Mouse (Mus musculus) hindbrain, embryonic 11.5 days (tissue): ENCODE results near the gene Fto. TPM values are rescaled to one million over a fixed set of nuclear protein-coding genes. Genes with fewer than 3 reads are reported as not detected.

ENCODE experiments used
- ATAC-seq: fragments of 200-750 bp; cut with Nextera tagmentation; 2 replicates; pipeline ENCODE4 v1.8.0; 2017; ENCODE audit warnings: mild to moderate bottlenecking, moderate TSS enrichment, moderate library complexity; ENCODE audit not compliant: low FRiP score
- DNase-seq: peaks from one replicate; pipeline ENCODE4 v3.0.0-alpha.2; 2015; ENCODE audit warnings: low spot score
- H3K27ac ChIP-seq: fragments of 300-500 bp; sonication (generic); 2 replicates; pipeline ENCODE4 v1.5.1; 2014; ENCODE audit warnings: mild to moderate bottlenecking, low read depth, low read length
- H3K27me3 ChIP-seq: fragments of 300-500 bp; sonication (generic); 2 replicates; pipeline ENCODE4 v1.6.1; 2014; ENCODE audit warnings: mild to moderate bottlenecking, low read length, moderate library complexity, mixed read lengths; ENCODE audit not compliant: control insufficient read depth, insufficient read depth
- H3K36me3 ChIP-seq: fragments of 300-500 bp; sonication (generic); 2 replicates; pipeline ENCODE4 v1.6.1; 2014; ENCODE audit warnings: mild to moderate bottlenecking, low read length, moderate library complexity, mixed read lengths; ENCODE audit not compliant: control insufficient read depth, insufficient read depth
- H3K4me1 ChIP-seq: fragments of 300-500 bp; sonication (generic); replicated peaks from 2 replicates; pipeline ENCODE4 v1.6.1; 2014; ENCODE audit warnings: low read length, mixed read lengths; ENCODE audit not compliant: control insufficient read depth, insufficient read depth
- H3K4me2 ChIP-seq: fragments of 300-500 bp; sonication (generic); replicated peaks from 2 replicates; pipeline ENCODE4 v1.6.1; 2014; ENCODE audit warnings: mild to moderate bottlenecking, low read depth, low read length
- H3K4me3 ChIP-seq: fragments of 300-500 bp; sonication (generic); 2 replicates; pipeline ENCODE4 v1.5.1; 2014; ENCODE audit warnings: low read depth, low read length
- H3K9ac ChIP-seq: fragments of 300-500 bp; sonication (generic); 2 replicates; pipeline ENCODE4 v1.6.1; 2014; ENCODE audit warnings: low read depth, low read length
- H3K9me3 ChIP-seq: fragments of 300-500 bp; sonication (generic); 2 replicates; pipeline ENCODE4 v1.6.1; 2016; ENCODE audit warnings: low read length; ENCODE audit not compliant: control insufficient read depth
- WGBS: fragments of 180-500 bp; shearing (Covaris S2); extraction: QIAGEN DNeasy Blood & Tissue Kit; methylation state at CpG from one replicate; pipeline ENCODE4 v1.1.7; 2014; 5-methylcytosine and 5-hydroxymethylcytosine counted together
- polyA plus RNA-seq: library from polyadenylated mRNA; unstranded; fragments of >200 nt; fragmentation: Nextera tagmentation; extraction: Ambion mirVana; gene quantifications from 2 replicates; pipeline ENCODE4 v1.2.1, GENCODE M21; 2014

Fto gene
- 94.7 and 107 TPM in 2 replicates for polyA plus RNA-seq

GRCm38 (mm10) chr8:91312835-91313832 lies at the start of gene Fto, which contains the start of gene Rpgrip1l:
TSS of gene Fto (plus strand) at chr8:91313525.
TSS of gene Rpgrip1l (minus strand) at chr8:91313262.
- H3K36me3 ChIP-seq, result no peaks in the 10 kb centered on the region
- ATAC-seq (peak; percentile 99), DNase-seq (peak; percentile 97)
- H3K4me2 ChIP-seq, result peak within 1 kb of the TSS; percentile 67
- peak within 1 kb of the TSS; percentile 76 for H3K9ac ChIP-seq
- peaks cover 5% of the 10 kb centered on the region; the same call in 1 of the 2 replicates for H3K4me1 ChIP-seq
- no peak within 1 kb of the TSS for H3K27ac ChIP-seq
- H3K4me3 ChIP-seq, result peak within 1 kb of the TSS; percentile 71
- no peaks in the 10 kb centered on the region for H3K27me3 ChIP-seq
- H3K9me3 ChIP-seq, result no peaks in the 10 kb centered on the region
- WGBS, result 1% methylated on average over 59 of the region's 59 CpGs

DNA sequence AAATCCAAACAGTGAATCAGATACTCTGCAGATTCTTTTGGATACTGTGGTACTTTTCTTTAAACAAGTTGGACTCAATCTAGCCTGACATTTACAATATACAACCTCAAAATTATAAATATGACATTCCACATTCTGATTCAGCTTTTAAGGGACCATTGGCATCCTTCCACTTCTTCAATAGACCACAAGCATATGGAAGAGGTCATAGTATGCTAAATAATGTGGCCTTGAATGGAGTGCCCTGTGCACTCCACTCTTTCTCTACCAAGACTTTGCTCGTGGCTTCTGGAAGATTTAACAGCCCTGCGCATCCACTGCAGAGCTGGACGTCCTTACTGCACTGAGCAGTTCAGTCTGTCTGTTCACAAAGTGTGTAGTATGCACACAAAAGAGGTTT lies 49.4 kb upstream of the Fto start:
- WGBS, result 84% methylated on average over 3 of the region's 3 CpGs
- H3K27ac ChIP-seq, result no peak overlapping the region
- H3K4me3 ChIP-seq, result no peak overlapping the region
- no peak for ATAC-seq
- H3K4me1 ChIP-seq, result no peaks in the 10 kb centered on the region
- DNase-seq, result no peak
- H3K27me3 ChIP-seq, result no peaks in the 10 kb centered on the region
- H3K4me2 ChIP-seq, result no peak overlapping the region
- no peaks in the 10 kb centered on the region for H3K9me3 ChIP-seq
- no peak overlapping the region for H3K9ac ChIP-seq
- H3K36me3 ChIP-seq, result no peaks in the 10 kb centered on the region

DNA sequence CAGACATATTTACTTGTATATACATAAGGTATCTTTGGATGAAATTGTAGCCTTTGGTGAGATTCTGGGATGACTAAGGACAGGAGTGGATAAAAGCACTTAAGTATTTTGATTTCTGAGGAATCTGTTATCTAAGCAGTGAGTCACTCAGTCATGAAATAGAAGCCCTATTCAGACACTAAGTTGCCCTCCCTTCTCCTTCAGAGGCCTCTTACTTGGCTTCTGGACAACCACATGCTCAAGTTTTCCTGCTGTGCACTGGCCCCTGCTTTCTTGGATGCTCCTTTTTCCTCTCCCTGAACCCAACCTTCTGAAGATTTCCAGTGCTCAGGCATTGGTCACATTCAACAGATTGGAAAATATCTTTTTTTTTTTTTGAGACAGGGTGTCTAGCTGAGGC lies 48.8 kb upstream of the Fto start:
- Histone ChIP-seq H3K9me3 (no peaks in the 10 kb centered on the region), H3K4me3 (no peak overlapping the region), H3K4me2 (no peak overlapping the region), H3K27me3 (no peaks in the 10 kb centered on the region), H3K27ac (no peak overlapping the region), H3K36me3 (no peaks in the 10 kb centered on the region), H3K4me1 (no peaks in the 10 kb centered on the region), H3K9ac (no peak overlapping the region)
- ATAC-seq (no peak), DNase-seq (no peak)

DNA sequence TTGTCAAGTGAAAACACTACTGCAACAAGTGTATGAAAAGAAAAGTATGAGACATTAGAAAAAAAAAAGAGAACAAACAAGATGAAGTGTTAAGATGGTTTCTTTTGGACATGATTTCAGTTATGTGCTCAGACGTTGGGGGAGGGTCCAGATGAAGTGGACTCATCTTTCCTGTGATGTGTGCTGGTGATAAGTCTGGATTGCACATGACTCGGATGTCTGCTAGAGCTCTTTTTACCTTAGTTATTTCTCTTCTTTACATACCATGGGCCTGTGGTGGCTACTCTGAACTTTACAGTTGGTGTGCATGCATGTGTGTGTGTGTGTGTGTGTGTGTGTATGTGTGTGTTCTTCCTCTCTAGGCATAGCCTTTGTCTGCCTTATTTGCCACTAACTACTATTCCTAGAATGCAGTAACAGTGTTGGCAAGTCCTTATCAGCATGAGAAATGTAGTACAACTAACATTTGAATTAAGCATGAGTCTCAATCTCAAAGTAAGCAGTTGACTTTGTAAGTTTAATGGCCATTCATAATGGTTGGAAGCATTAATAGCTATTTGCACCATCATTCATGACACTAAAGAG lies 43.9 kb upstream of the Fto start:
- Histone ChIP-seq H3K9me3 (no peaks in the 10 kb centered on the region), H3K27ac (no peak overlapping the region), H3K4me3 (no peak overlapping the region), H3K4me2 (no peak overlapping the region), H3K9ac (no peak overlapping the region), H3K27me3 (no peaks in the 10 kb centered on the region), H3K4me1 (no peaks in the 10 kb centered on the region), H3K36me3 (no peaks in the 10 kb centered on the region)
- DNase-seq (no peak), ATAC-seq (no peak)
- WGBS, result 76% methylated on average over 2 of the region's 2 CpGs

DNA sequence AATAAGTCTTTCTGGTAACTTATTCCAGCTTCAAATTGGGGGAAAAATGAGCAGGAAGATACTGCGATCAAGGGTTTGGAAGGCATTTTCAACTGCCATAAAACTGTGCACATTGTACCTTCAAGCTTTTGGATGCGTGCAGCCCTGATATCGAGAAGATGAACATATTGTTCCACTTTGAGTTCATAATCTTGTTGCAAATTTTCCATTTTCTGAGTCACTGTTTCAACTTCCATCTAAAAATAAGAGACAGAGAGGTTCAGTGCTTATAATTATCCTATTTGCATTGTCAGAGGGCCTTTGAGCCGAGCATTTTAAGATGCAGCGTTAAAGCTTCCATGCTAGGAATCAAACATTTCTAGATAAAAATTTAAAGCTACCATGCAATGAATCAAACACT lies 39.8 kb upstream of the Fto start:
- Histone ChIP-seq H3K9me3 (no peaks in the 10 kb centered on the region), H3K4me1 (no peaks in the 10 kb centered on the region), H3K27me3 (no peaks in the 10 kb centered on the region), H3K36me3 (no peaks in the 10 kb centered on the region), H3K4me3 (no peak overlapping the region), H3K27ac (no peak overlapping the region), H3K4me2 (no peak overlapping the region), H3K9ac (no peak overlapping the region)
- WGBS, result 97% methylated on average over 5 of the region's 5 CpGs
- DNase-seq, result no peak
- no peak for ATAC-seq

DNA sequence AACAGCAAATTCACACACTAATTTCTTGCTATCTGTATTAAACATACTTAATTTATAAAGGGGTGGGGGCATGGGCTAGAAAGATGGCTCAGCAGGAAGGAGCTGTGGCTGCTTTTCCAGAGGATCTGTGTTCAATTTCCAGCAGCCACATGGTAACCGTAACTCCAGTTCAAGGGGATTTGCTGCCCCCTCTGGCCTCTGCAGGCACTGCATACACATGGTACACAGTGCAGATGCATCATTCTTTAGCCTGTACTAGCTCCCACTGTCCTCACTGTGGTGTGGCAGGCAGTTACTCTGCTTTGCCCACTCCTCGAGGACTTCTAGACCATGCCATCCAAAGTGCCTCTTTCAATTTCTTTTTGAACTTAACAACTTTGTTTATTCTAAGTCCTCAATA lies 37.0 kb upstream of the Fto start:
- no peak overlapping the region for H3K4me3 ChIP-seq
- H3K27me3 ChIP-seq, result no peaks in the 10 kb centered on the region
- H3K9ac ChIP-seq, result no peak overlapping the region
- WGBS, result 95% methylated on average over 2 of the region's 2 CpGs
- no peaks in the 10 kb centered on the region for H3K36me3 ChIP-seq
- peak; percentile 14 for DNase-seq
- H3K4me2 ChIP-seq, result no peak overlapping the region
- no peaks in the 10 kb centered on the region for H3K9me3 ChIP-seq
- ATAC-seq, result no peak
- H3K27ac ChIP-seq, result no peak overlapping the region
- H3K4me1 ChIP-seq, result no peaks in the 10 kb centered on the region

GRCm38 (mm10) chr8:91278060-91278459 lies 35.3 kb upstream of the Fto start:
- DNase-seq (no peak), ATAC-seq (no peak)
- Histone ChIP-seq H3K36me3 (no peaks in the 10 kb centered on the region), H3K4me2 (no peak overlapping the region), H3K27me3 (no peaks in the 10 kb centered on the region), H3K27ac (no peak overlapping the region), H3K9me3 (no peaks in the 10 kb centered on the region), H3K4me3 (no peak overlapping the region), H3K4me1 (no peaks in the 10 kb centered on the region), H3K9ac (no peak overlapping the region)
- WGBS, result 79% methylated on average over 5 of the region's 5 CpGs

DNA sequence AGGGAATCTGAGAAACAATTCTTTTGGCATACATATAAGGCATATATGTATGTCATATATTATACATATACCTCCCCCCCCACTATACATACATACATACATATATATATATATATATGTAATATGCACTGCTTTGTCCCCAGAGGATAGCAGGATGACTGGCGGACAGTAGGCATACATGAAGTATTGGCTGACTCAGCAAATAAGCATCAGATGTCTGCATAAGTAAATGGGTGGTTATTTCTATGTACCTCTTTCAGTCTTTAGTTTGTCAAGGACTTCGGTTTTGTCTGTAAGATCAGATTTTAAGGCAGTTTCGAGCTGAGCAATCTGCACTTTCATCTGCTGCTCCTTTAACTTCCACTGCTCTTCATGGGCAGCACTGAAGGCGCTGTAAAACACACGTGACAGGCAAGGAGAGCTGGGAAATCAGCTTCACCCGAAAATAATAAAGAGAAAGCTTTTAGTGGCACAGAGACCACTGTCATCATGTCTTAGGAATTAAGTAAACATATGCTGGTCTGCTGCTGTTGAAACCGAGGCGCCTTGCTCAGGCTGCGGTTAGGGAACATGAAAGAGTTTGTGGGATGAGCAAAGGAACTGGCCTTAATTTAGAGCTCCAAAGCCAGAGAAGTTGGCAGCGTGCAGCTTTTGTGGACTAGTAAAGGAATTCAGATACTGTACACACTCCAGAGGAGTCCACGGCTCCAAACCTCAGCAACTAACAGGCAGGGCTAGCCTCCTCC lies 32.7 kb upstream of the Fto start:
- Histone ChIP-seq H3K4me3 (no peak overlapping the region), H3K27me3 (no peaks in the 10 kb centered on the region), H3K4me2 (no peak overlapping the region), H3K36me3 (no peaks in the 10 kb centered on the region), H3K27ac (no peak overlapping the region), H3K4me1 (no peaks in the 10 kb centered on the region), H3K9me3 (no peaks in the 10 kb centered on the region), H3K9ac (no peak overlapping the region)
- WGBS, result 87% methylated on average over 11 of the region's 11 CpGs
- no peak for DNase-seq
- no peak for ATAC-seq
